Mouse (Mus musculus) macrophage (primary cell): Measurements from ENCODE around the gene Rflnb. TPM values are rescaled to one million over a fixed set of nuclear protein-coding genes. Genes with fewer than 3 reads are reported as not detected.
"Not testable (repeated sequence)": the region's sequence is repeated elsewhere in the genome, so short reads cannot be mapped to it uniquely, and the experiment has no call there.

Source experiments
- H3K27ac ChIP-seq: fragments of 350-480 bp; formaldehyde crosslinking; 2 replicates; pipeline ENCODE4 v1.9.0; 2021
- H3K36me3 ChIP-seq: fragments of 350-480 bp; formaldehyde crosslinking; 2 replicates; pipeline ENCODE4 v1.9.0; 2021; ENCODE audit errors: inconsistent target
- H3K4me3 ChIP-seq: fragments of 350-480 bp; formaldehyde crosslinking; 2 replicates; pipeline ENCODE4 v1.9.0; 2021; ENCODE audit errors: inconsistent target
- H3K79me2 ChIP-seq: fragments of 350-480 bp; formaldehyde crosslinking; 2 replicates; pipeline ENCODE4 v1.9.0; 2021; ENCODE audit errors: inconsistent target
- WGBS: methylation state at CpG from one replicate; pipeline ENCODE4 v1.1.7; 2026; ENCODE audit warnings: inconsistent platforms; ENCODE audit not compliant: missing documents; 5-methylcytosine and 5-hydroxymethylcytosine counted together
- polyA plus RNA-seq: library from polyadenylated mRNA; stranded (reverse); fragments of 250-400 nt; gene quantifications from 3 replicates; pipeline ENCODE4 v1.2.4, GENCODE M21; 2018; ENCODE audit warnings: inconsistent platforms

Rflnb gene
- polyA plus RNA-seq, 1 experiment from 2014 or later = 0.23 TPM

GRCm38 (mm10) chr11:76020916-76021315 lies 6.7 kb downstream of the Rflnb start:
- 70% methylated on average over 9 of the region's 9 CpGs for WGBS
- Histone ChIP-seq H3K79me2 (no peaks in the 10 kb centered on the region), H3K4me3 (no peak overlapping the region), H3K36me3 (no peaks in the 10 kb centered on the region), H3K27ac (no peak overlapping the region)

GRCm38 (mm10) chr11:76019879-76020278 lies 7.7 kb downstream of the Rflnb start:
- WGBS = 96% methylated on average over 4 of the region's 4 CpGs
- H3K27ac ChIP-seq = no peak overlapping the region
- no peaks in the 10 kb centered on the region for H3K79me2 ChIP-seq
- H3K36me3 ChIP-seq = no peaks in the 10 kb centered on the region
- no peak overlapping the region for H3K4me3 ChIP-seq

GRCm38 (mm10) chr11:76015814-76016213 lies 11.8 kb downstream of the Rflnb start:
- Histone ChIP-seq H3K79me2 (no peaks in the 10 kb centered on the region), H3K4me3 (no peak overlapping the region), H3K27ac (no peak overlapping the region), H3K36me3 (no peaks in the 10 kb centered on the region)
- 85% methylated on average over 3 of the region's 4 CpGs for WGBS

GRCm38 (mm10) chr11:76015251-76015650 lies 12.3 kb downstream of the Rflnb start:
- no peaks in the 10 kb centered on the region for H3K36me3 ChIP-seq
- no peaks in the 10 kb centered on the region for H3K79me2 ChIP-seq
- WGBS = 88% methylated on average over 6 of the region's 6 CpGs
- no peak overlapping the region for H3K27ac ChIP-seq
- no peak overlapping the region for H3K4me3 ChIP-seq

GRCm38 (mm10) chr11:76010838-76011624 lies 16.6 kb downstream of the Rflnb start:
- H3K4me3 ChIP-seq = no peak overlapping the region
- H3K27ac ChIP-seq = no peak overlapping the region
- no peaks in the 10 kb centered on the region for H3K79me2 ChIP-seq
- H3K36me3 ChIP-seq = no peaks in the 10 kb centered on the region
- 93% methylated on average over 9 of the region's 9 CpGs for WGBS

- no peaks in the 10 kb centered on the region for H3K36me3 ChIP-seq
- no peak overlapping the region for H3K4me3 ChIP-seq
- no peaks in the 10 kb centered on the region for H3K79me2 ChIP-seq
- H3K27ac ChIP-seq = no peak overlapping the region
- WGBS = 84% methylated on average over 6 of the region's 6 CpGs
These were observed 18.5 kb downstream of the Rflnb start for GRCm38 (mm10) chr11:76009101-76009500.

GRCm38 (mm10) chr11:76008162-76008561 lies 19.4 kb downstream of the Rflnb start:
- H3K79me2 ChIP-seq = no peaks in the 10 kb centered on the region
- no peaks in the 10 kb centered on the region for H3K36me3 ChIP-seq
- 94% methylated on average over 2 of the region's 2 CpGs for WGBS

GRCm38 (mm10) chr11:76004276-76004675 lies 23.3 kb downstream of the Rflnb start:
- not testable (repeated sequence) for H3K4me3 ChIP-seq, H3K27ac ChIP-seq, H3K36me3 ChIP-seq, H3K79me2 ChIP-seq
- 95% methylated on average over 7 of the region's 7 CpGs for WGBS

More at GRCm38 (mm10) chr11:76008162-76008561, 19.4 kb downstream of the Rflnb start:
- Histone ChIP-seq H3K27ac (no peak overlapping the region), H3K4me3 (no peak overlapping the region)

- WGBS = 54% methylated on average over 3 of the region's 3 CpGs
These were observed 26.2 kb downstream of the Rflnb start for GRCm38 (mm10) chr11:76001237-76001878.

GRCm38 (mm10) chr11:76000701-76001100 lies 26.9 kb downstream of the Rflnb start:
- H3K4me3 ChIP-seq = no peak overlapping the region
- H3K36me3 ChIP-seq = no peaks in the 10 kb centered on the region
- 82% methylated on average over 5 of the region's 5 CpGs for WGBS
- H3K79me2 ChIP-seq = no peaks in the 10 kb centered on the region
- no peak overlapping the region for H3K27ac ChIP-seq

More at GRCm38 (mm10) chr11:76001237-76001878, 26.2 kb downstream of the Rflnb start:
- H3K4me3 ChIP-seq = no peak overlapping the region
- H3K36me3 ChIP-seq = no peaks in the 10 kb centered on the region
- H3K79me2 ChIP-seq = no peaks in the 10 kb centered on the region
- H3K27ac ChIP-seq = no peak overlapping the region

- Histone ChIP-seq H3K36me3 (no peaks in the 10 kb centered on the region), H3K4me3 (no peak within 1 kb of the TSS), H3K79me2 (no peaks in the 10 kb centered on the region), H3K27ac (no peak within 1 kb of the TSS)
- 12% methylated on average over 36 of the region's 36 CpGs for WGBS
These were observed 28.0 kb downstream of the Rflnb start, which contains the start of gene 1700016K19Rik for GRCm38 (mm10) chr11:75999440-76000155. TSS of gene 1700016K19Rik (plus strand) at chr11:75999912.

- no peaks in the 10 kb centered on the region for H3K79me2 ChIP-seq
- 94% methylated on average over 9 of the region's 9 CpGs for WGBS
- H3K27ac ChIP-seq = no peak overlapping the region
- H3K36me3 ChIP-seq = no peaks in the 10 kb centered on the region
- no peak overlapping the region for H3K4me3 ChIP-seq
These were observed 33.2 kb downstream of the Rflnb start for GRCm38 (mm10) chr11:75994357-75994756.

- Histone ChIP-seq H3K36me3 (no peaks in the 10 kb centered on the region), H3K4me3 (no peak overlapping the region), H3K27ac (no peak overlapping the region), H3K79me2 (no peaks in the 10 kb centered on the region)
- WGBS = 21% methylated on average over 8 of the region's 8 CpGs
These were observed 35.1 kb downstream of the Rflnb start for GRCm38 (mm10) chr11:75992481-75992880.

GRCm38 (mm10) chr11:75991911-75992310 lies 35.7 kb downstream of the Rflnb start:
- WGBS = 66% methylated on average over 8 of the region's 8 CpGs
- Histone ChIP-seq H3K36me3 (no peaks in the 10 kb centered on the region), H3K79me2 (no peaks in the 10 kb centered on the region), H3K4me3 (no peak overlapping the region), H3K27ac (no peak overlapping the region)
